Mouse (Mus musculus) hindbrain, embryonic 16.5 days (tissue): ENCODE measurements around the gene Arid3b. TPM values are rescaled to one million over a fixed set of nuclear protein-coding genes. Genes with fewer than 3 reads are reported as not detected.

ENCODE experiments used
- ATAC-seq: fragments of 200-750 bp; cut with Nextera tagmentation; 2 replicates; pipeline ENCODE4 v1.8.0; 2017; ENCODE audit warnings: moderate TSS enrichment, moderate library complexity
- H3K27ac ChIP-seq: fragments of 300-500 bp; sonication (generic); 2 replicates; pipeline ENCODE4 v1.5.1; 2014; ENCODE audit warnings: low read depth, mild to moderate bottlenecking, control low read depth, low read length, moderate library complexity
- H3K27me3 ChIP-seq: fragments of 300-500 bp; sonication (generic); replicated peaks from 2 replicates; pipeline ENCODE4 v1.6.1; 2014; ENCODE audit warnings: low read length; ENCODE audit not compliant: control insufficient read depth, insufficient read depth
- H3K36me3 ChIP-seq: fragments of 300-500 bp; sonication (generic); 2 replicates; pipeline ENCODE4 v1.6.1; 2014; ENCODE audit warnings: mild to moderate bottlenecking, low read length, moderate library complexity, mixed read lengths; ENCODE audit not compliant: control insufficient read depth, insufficient read depth
- H3K4me1 ChIP-seq: fragments of 300-500 bp; sonication (generic); 2 replicates; pipeline ENCODE4 v1.6.1; 2014; ENCODE audit warnings: low read depth, low read length; ENCODE audit not compliant: control insufficient read depth, insufficient read depth
- H3K4me2 ChIP-seq: fragments of 300-500 bp; sonication (generic); 2 replicates; pipeline ENCODE4 v1.6.1; 2014; ENCODE audit warnings: mild to moderate bottlenecking, low read length, control low read depth, moderate library complexity
- H3K4me3 ChIP-seq: fragments of 300-500 bp; sonication (generic); 2 replicates; pipeline ENCODE4 v1.5.1; 2014; ENCODE audit warnings: mild to moderate bottlenecking, low read length, control low read depth, moderate library complexity
- H3K9ac ChIP-seq: fragments of 300-500 bp; sonication (generic); 2 replicates; pipeline ENCODE4 v1.6.1; 2014; ENCODE audit warnings: low read depth, mild to moderate bottlenecking, control low read depth, low read length, moderate library complexity
- H3K9me3 ChIP-seq: fragments of 300-500 bp; sonication (generic); 2 replicates; pipeline ENCODE4 v1.6.1; 2014; ENCODE audit warnings: mild to moderate bottlenecking, low read length, moderate library complexity; ENCODE audit not compliant: control insufficient read depth
- WGBS: fragments of 180-500 bp; shearing (Covaris S2); extraction: QIAGEN DNeasy Blood & Tissue Kit; methylation state at CpG from one replicate; pipeline ENCODE4 v1.1.7; 2014; 5-methylcytosine and 5-hydroxymethylcytosine counted together
- polyA plus RNA-seq: library from polyadenylated mRNA; unstranded; fragments of >200 nt; fragmentation: Nextera tagmentation; extraction: Ambion mirVana; gene quantifications from 2 replicates; pipeline ENCODE4 v1.2.1, GENCODE M21; 2015

The Arid3b gene
- polyA plus RNA-seq, 1 experiment from 2014 or later, result 5.4 TPM

GRCm38 (mm10) chr9:57764147-57764973, 72.2 kb downstream of the Arid3b start:
- Histone ChIP-seq H3K27me3 (no peaks in the 10 kb centered on the region), H3K9me3 (no peaks in the 10 kb centered on the region), H3K9ac (peak overlapping the region; percentile 94), H3K4me2 (peak overlapping the region; percentile 84), H3K27ac (peak overlapping the region; percentile 99), H3K4me1 (peaks cover 32% of the 10 kb centered on the region), H3K36me3 (peaks cover 21% of the 10 kb centered on the region), H3K4me3 (peak overlapping the region; percentile 96)
- peak; percentile 57 for ATAC-seq
- WGBS, result under 1% methylated on average over 57 of the region's 57 CpGs

- 0 out of 2 replicates have a peak overlapping the region, but pooled peaks have one; percentile 25 for H3K9ac ChIP-seq
- no peak for ATAC-seq
- no peaks in the 10 kb centered on the region for H3K9me3 ChIP-seq
- H3K4me2 ChIP-seq, result peak overlapping the region; percentile 84; the same call in 1 of the 2 replicates
- no peak overlapping the region for H3K4me3 ChIP-seq
- H3K27me3 ChIP-seq, result no peaks in the 10 kb centered on the region
- WGBS, result 62% methylated on average over 6 of the region's 6 CpGs
- peaks cover 35% of the 10 kb centered on the region for H3K36me3 ChIP-seq
- no peak overlapping the region; the same call in 1 of the 2 replicates for H3K27ac ChIP-seq
- H3K4me1 ChIP-seq, result peaks cover 32% of the 10 kb centered on the region
Measured at GRCm38 (mm10) chr9:57762563-57762991, 74.0 kb downstream of the Arid3b start.

- peaks cover 32% of the 10 kb centered on the region for H3K4me1 ChIP-seq
- H3K27ac ChIP-seq, result no peak overlapping the region; the same call in 1 of the 2 replicates
- 91% methylated on average over 13 of the region's 13 CpGs for WGBS
- no peak overlapping the region for H3K4me3 ChIP-seq
- no peak overlapping the region; the same call in 1 of the 2 replicates for H3K4me2 ChIP-seq
- no peaks in the 10 kb centered on the region for H3K27me3 ChIP-seq
- 0 out of 2 replicates have a peak overlapping the region, but pooled peaks have one; percentile 25 for H3K9ac ChIP-seq
- ATAC-seq, result no peak
- no peaks in the 10 kb centered on the region for H3K9me3 ChIP-seq
- H3K36me3 ChIP-seq, result peaks cover 40% of the 10 kb centered on the region
Measured at GRCm38 (mm10) chr9:57761563-57762551, 74.7 kb downstream of the Arid3b start.

- WGBS, result 96% methylated on average over 24 of the region's 24 CpGs
- H3K27ac ChIP-seq, result no peak overlapping the region
- ATAC-seq, result no peak
- no peak overlapping the region for H3K4me2 ChIP-seq
- H3K9me3 ChIP-seq, result no peaks in the 10 kb centered on the region
- no peak overlapping the region for H3K4me3 ChIP-seq
- peaks cover 25% of the 10 kb centered on the region for H3K4me1 ChIP-seq
- H3K9ac ChIP-seq, result no peak overlapping the region
- no peaks in the 10 kb centered on the region for H3K27me3 ChIP-seq
- H3K36me3 ChIP-seq, result peaks cover 44% of the 10 kb centered on the region
Measured at GRCm38 (mm10) chr9:57760416-57761146, 76.0 kb downstream of the Arid3b start.

- H3K9me3 ChIP-seq, result no peaks in the 10 kb centered on the region
- WGBS, result 20% methylated on average over 6 of the region's 6 CpGs
- H3K4me1 ChIP-seq, result peaks cover 25% of the 10 kb centered on the region
- no peaks in the 10 kb centered on the region for H3K27me3 ChIP-seq
- no peak overlapping the region for H3K4me2 ChIP-seq
- peaks cover 55% of the 10 kb centered on the region for H3K36me3 ChIP-seq
- H3K4me3 ChIP-seq, result no peak overlapping the region
- H3K9ac ChIP-seq, result no peak overlapping the region
- 0 out of 2 replicates have a peak, but pooled peaks have one; percentile 12 for ATAC-seq
- no peak overlapping the region for H3K27ac ChIP-seq
Measured at GRCm38 (mm10) chr9:57759289-57759688, 77.3 kb downstream of the Arid3b start.

- no peak overlapping the region for H3K4me3 ChIP-seq
- peaks cover 18% of the 10 kb centered on the region for H3K4me1 ChIP-seq
- H3K9ac ChIP-seq, result no peak overlapping the region
- H3K4me2 ChIP-seq, result no peak overlapping the region
- H3K27me3 ChIP-seq, result no peaks in the 10 kb centered on the region
- no peak overlapping the region for H3K27ac ChIP-seq
- peaks cover 63% of the 10 kb centered on the region for H3K36me3 ChIP-seq
- WGBS, result 92% methylated on average over 22 of the region's 22 CpGs
- no peaks in the 10 kb centered on the region for H3K9me3 ChIP-seq
- no peak for ATAC-seq
Measured at GRCm38 (mm10) chr9:57758528-57758927, 78.1 kb downstream of the Arid3b start.

GRCm38 (mm10) chr9:57757578-57757977, 79.0 kb downstream of the Arid3b start:
- Histone ChIP-seq H3K9me3 (no peaks in the 10 kb centered on the region), H3K27ac (no peak overlapping the region), H3K4me2 (no peak overlapping the region), H3K4me3 (no peak overlapping the region), H3K36me3 (peaks cover 72% of the 10 kb centered on the region), H3K9ac (no peak overlapping the region), H3K4me1 (peaks cover 9% of the 10 kb centered on the region), H3K27me3 (no peaks in the 10 kb centered on the region)
- no peak for ATAC-seq
- 96% methylated on average over 3 of the region's 3 CpGs for WGBS

GRCm38 (mm10) chr9:57750901-57751300, 85.7 kb downstream of the Arid3b start:
- Histone ChIP-seq H3K4me3 (no peak overlapping the region), H3K27ac (no peak overlapping the region), H3K4me1 (no peaks in the 10 kb centered on the region), H3K4me2 (no peak overlapping the region), H3K27me3 (no peaks in the 10 kb centered on the region), H3K9me3 (no peaks in the 10 kb centered on the region), H3K9ac (no peak overlapping the region), H3K36me3 (peaks cover 55% of the 10 kb centered on the region)
- ATAC-seq, result no peak
- WGBS, result 93% methylated on average over 7 of the region's 7 CpGs
